In the genomic region with DNA sequence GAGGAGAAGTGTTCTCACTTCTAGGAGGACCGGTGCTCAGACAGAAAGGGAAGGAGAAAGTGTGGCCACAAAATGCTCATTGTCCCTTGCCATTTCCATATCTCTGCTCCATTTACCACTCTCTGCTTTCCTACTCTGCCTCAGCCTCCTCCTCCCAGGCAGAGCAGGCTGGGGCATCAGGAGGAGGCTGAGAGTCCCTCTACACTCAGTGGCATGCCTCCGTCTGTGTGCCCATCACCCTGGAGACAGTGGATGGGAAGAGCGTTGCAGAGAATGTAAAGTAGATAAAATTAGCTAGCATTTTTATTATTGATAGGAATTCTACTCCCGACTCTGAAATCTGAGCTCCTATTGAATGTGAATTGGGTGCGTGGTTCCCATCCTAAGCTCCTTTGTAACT, we compare ENCODE assay signal across 30 mouse cellular contexts.
DNase-seq lines count a peak whose midpoint lies in the region; ATAC-seq and TF ChIP-seq lines count a peak whose summit lies in the region.
"Had no signal": no experiment of that assay in that cellular context is flagged by ENCODE, and none has a peak within 500 bp of the region (broad histone marks: within the 10 kb centered on the region; RNA-seq: fewer than 3 reads in every experiment).

No protein-coding gene starts in this region.

- no peaks in the 10 kb centered on the region for H3K36me3 ChIP-seq in hindbrain, embryonic 11.5 days (ENCODE audit: control insufficient read depth, insufficient read depth, low read length)
- H3K36me3 ChIP-seq in hindbrain, embryonic 16.5 days (ENCODE audit: control insufficient read depth, insufficient read depth, low read length), result no peaks in the 10 kb centered on the region
- H3K36me3 ChIP-seq: embryonic facial prominence, embryonic 10.5 days; embryonic facial prominence, embryonic 15.5 days; heart, embryonic 10.5 days; kidney, embryonic 15.5 days; limb, embryonic 10.5 days; limb, embryonic 15.5 days; liver, embryonic 13.5 days; neural tube, embryonic 12.5 days had no signal

- intact Hi-C loops in left cerebral cortex, postnatal 4 days (cut with DNase I), result no loop called here
- intact Hi-C loops in left cerebral cortex, postnatal 36 days (cut with DNase I), result no loop called here

- TF ChIP-seq CTCF in brain, embryonic 14.5 days (IDR thresholded peaks at IDR 0.05; ENCODE audit: borderline replicate concordance, extremely low read depth, insufficient read depth, insufficient read length), result no peak

- H3K27ac ChIP-seq in hindbrain, embryonic 11.5 days (ENCODE audit: low read depth, low read length), result no peak overlapping the region
- no peak overlapping the region for H3K27ac ChIP-seq in hindbrain, embryonic 16.5 days (ENCODE audit: low read depth, low read length)
- H3K27ac ChIP-seq: embryonic facial prominence, embryonic 10.5 days; embryonic facial prominence, embryonic 15.5 days; forebrain, embryonic 13.5 days; heart, embryonic 10.5 days; limb, embryonic 10.5 days; limb, embryonic 15.5 days; liver, embryonic 13.5 days; macrophage; neural tube, embryonic 12.5 days had no signal

- H3K9ac ChIP-seq in hindbrain, embryonic 11.5 days (ENCODE audit: low read depth, low read length), result no peak overlapping the region
- no peak overlapping the region for H3K9ac ChIP-seq in hindbrain, embryonic 16.5 days (ENCODE audit: low read depth, low read length)
- H3K9ac ChIP-seq: embryonic facial prominence, embryonic 15.5 days; forebrain, embryonic 13.5 days; kidney, embryonic 15.5 days; limb, embryonic 15.5 days; liver, embryonic 13.5 days; neural tube, embryonic 12.5 days had no signal

- no peak for ATAC-seq in hindbrain, embryonic 11.5 days (ENCODE audit: low FRiP score)
- peak; percentile 83 for ATAC-seq in hindbrain, embryonic 16.5 days
- ATAC-seq: forebrain, embryonic 13.5 days; inflammation-experienced regulatory T-cells, adult 6 months; lung, postnatal 0 days had no signal

- no peaks in the 10 kb centered on the region for H3K27me3 ChIP-seq in hindbrain, embryonic 11.5 days (ENCODE audit: control insufficient read depth, insufficient read depth, low read length)
- no peaks in the 10 kb centered on the region for H3K27me3 ChIP-seq in hindbrain, embryonic 16.5 days (replicated peaks; ENCODE audit: control insufficient read depth, insufficient read depth, low read length)
- H3K27me3 ChIP-seq: embryonic facial prominence, embryonic 15.5 days; forebrain, embryonic 13.5 days; kidney, embryonic 15.5 days; limb, embryonic 15.5 days; liver, embryonic 13.5 days; neural tube, embryonic 12.5 days had no signal

- DNase-seq in left cerebral cortex, postnatal 4 days, result peak; percentile 27
- DNase-seq in left cerebral cortex, postnatal 36 days (ENCODE audit: low spot score in 2 of 2), result no peak
- DNase-seq in brain, embryonic 14.5 days (ENCODE audit: low read depth), result peak; percentile 53
- DNase-seq in hindbrain, embryonic 11.5 days (ENCODE audit: low spot score), result peak; percentile 32
- DNase-seq in heart, adult 18-20 months, result no peak
- DNase-seq in kidney, adult 11 months, result no peak
- DNase-seq: adrenal gland, postnatal 25 days; cerebellum, postnatal 25 days; gastrocnemius, postnatal 14 days; heart, postnatal 36 days; kidney, adult 18-20 months; kidney, postnatal 25 days; liver, embryonic 13.5 days; lung, adult 18-20 months; right cerebral cortex, adult 18-20 months; spleen, adult 18-20 months; thymus, postnatal 14 days had no signal

- TF ChIP-seq POLR2A in brain, embryonic 14.5 days (IDR thresholded peaks at IDR 0.05; ENCODE audit: borderline replicate concordance, extremely low read depth, insufficient read depth, insufficient read length, poor library complexity, severe bottlenecking), result no peak

- H3K4me1 ChIP-seq in hindbrain, embryonic 11.5 days (replicated peaks; ENCODE audit: control insufficient read depth, insufficient read depth, low read length), result no peaks in the 10 kb centered on the region
- H3K4me1 ChIP-seq in hindbrain, embryonic 16.5 days (ENCODE audit: control insufficient read depth, insufficient read depth, low read depth, low read length), result no peaks in the 10 kb centered on the region
- H3K4me1 ChIP-seq: embryonic facial prominence, embryonic 10.5 days; embryonic facial prominence, embryonic 15.5 days; forebrain, embryonic 13.5 days; heart, embryonic 10.5 days; limb, embryonic 10.5 days; limb, embryonic 15.5 days; liver, embryonic 13.5 days had no signal

- WGBS in hindbrain, embryonic 11.5 days, result 61% methylated on average over 5 of the region's 5 CpGs
- WGBS in hindbrain, embryonic 16.5 days, result 27% methylated on average over 5 of the region's 5 CpGs

- no peak overlapping the region for H3K4me3 ChIP-seq in hindbrain, embryonic 11.5 days (ENCODE audit: low read depth, low read length)
- no peak overlapping the region for H3K4me3 ChIP-seq in hindbrain, embryonic 16.5 days (ENCODE audit: low read length)
- H3K4me3 ChIP-seq: embryonic facial prominence, embryonic 10.5 days; embryonic facial prominence, embryonic 15.5 days; forebrain, embryonic 13.5 days; heart, embryonic 10.5 days; kidney, embryonic 15.5 days; limb, embryonic 10.5 days; limb, embryonic 15.5 days; liver, embryonic 13.5 days; myocyte; neural tube, embryonic 12.5 days had no signal

- H3K4me2 ChIP-seq in hindbrain, embryonic 11.5 days (replicated peaks; ENCODE audit: low read depth, low read length), result no peak overlapping the region
- no peak overlapping the region for H3K4me2 ChIP-seq in hindbrain, embryonic 16.5 days (ENCODE audit: low read length)
- H3K4me2 ChIP-seq: embryonic facial prominence, embryonic 15.5 days; forebrain, embryonic 13.5 days; kidney, embryonic 15.5 days; limb, embryonic 15.5 days; liver, embryonic 13.5 days; neural tube, embryonic 12.5 days had no signal

- H3K9me3 ChIP-seq in hindbrain, embryonic 11.5 days (ENCODE audit: control insufficient read depth, low read length), result no peaks in the 10 kb centered on the region
- no peaks in the 10 kb centered on the region for H3K9me3 ChIP-seq in hindbrain, embryonic 16.5 days (ENCODE audit: control insufficient read depth, low read length)
- H3K9me3 ChIP-seq: embryonic facial prominence, embryonic 10.5 days; embryonic facial prominence, embryonic 15.5 days; forebrain, embryonic 13.5 days; heart, embryonic 10.5 days; kidney, embryonic 15.5 days; limb, embryonic 10.5 days; limb, embryonic 15.5 days; liver, embryonic 13.5 days; neural tube, embryonic 12.5 days had no signal

Comparison
In these comparisons a context has a peak if more than half of its experiments do, and no peak if none do; other contexts are left out.
1. DNase-seq: peak in left cerebral cortex, postnatal 4 days (single experiment), brain, embryonic 14.5 days (single experiment) and hindbrain, embryonic 11.5 days (single experiment); none in left cerebral cortex, postnatal 36 days (0 of 2), heart, adult 18-20 months (0 of 2) and kidney, adult 11 months (single experiment).